12 mouse cellular contexts compared by ENCODE assay signal in the genomic region with DNA sequence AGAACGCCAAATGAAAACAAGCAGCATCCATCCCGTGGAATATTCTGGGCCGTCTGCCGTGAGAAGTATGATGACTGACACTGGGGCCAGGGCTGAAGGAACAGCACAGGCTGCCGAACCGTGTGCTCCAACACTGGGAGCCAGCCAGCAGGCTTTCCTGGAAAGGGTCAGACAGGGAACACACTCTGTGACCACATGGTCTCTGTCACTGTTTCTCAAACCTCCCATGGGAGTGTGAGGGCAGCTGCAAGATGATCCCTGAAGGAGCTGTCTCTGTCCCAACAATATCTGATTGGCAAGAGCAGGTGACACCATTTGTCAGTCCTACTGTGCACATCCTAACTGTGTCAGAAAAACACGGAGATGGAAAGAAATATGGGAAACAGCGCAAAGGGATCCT. TPM values are rescaled to one million over a fixed set of nuclear protein-coding genes. Genes with fewer than 3 reads are reported as not detected.
DNase-seq lines count a peak whose midpoint lies in the region; ATAC-seq and TF ChIP-seq lines count a peak whose summit lies in the region.
"Had no signal": no experiment of that assay in that cellular context is flagged by ENCODE, and none has a peak within 500 bp of the region (broad histone marks: within the 10 kb centered on the region; RNA-seq: fewer than 3 reads in every experiment).

No protein-coding gene starts in this region.

- no peak for TF ChIP-seq EP300 in heart, adult 2 months (IDR thresholded peaks at IDR 0.05; ENCODE audit: insufficient read depth, low read depth, low read length)

- no peaks in the 10 kb centered on the region for H3K36me3 ChIP-seq in heart, adult 2 months (ENCODE audit: control insufficient read depth, insufficient read depth, low read length)
- no peaks in the 10 kb centered on the region for H3K36me3 ChIP-seq in heart, embryonic 11.5 days (ENCODE audit: control insufficient read depth, insufficient read depth, low read length)
- H3K36me3 ChIP-seq in liver, embryonic 11.5 days (ENCODE audit: control insufficient read depth, insufficient read depth, low read length), result no peaks in the 10 kb centered on the region
- H3K36me3 ChIP-seq: embryonic facial prominence, embryonic 13.5 days; liver, embryonic 15.5 days; midbrain, embryonic 12.5 days had no signal

- intact Hi-C loops in heart, adult 2 months (cut with DNase I), result no loop called here
- intact Hi-C loops in heart, postnatal 14 days (cut with DNase I), result no loop called here

- H3K9ac ChIP-seq in heart, adult 2 months (ENCODE audit: low read depth, low read length), result no peak overlapping the region
- H3K9ac ChIP-seq in heart, embryonic 11.5 days (ENCODE audit: low read depth, low read length), result no peak overlapping the region
- H3K9ac ChIP-seq in liver, embryonic 11.5 days (ENCODE audit: low read depth, low read length), result no peak overlapping the region
- H3K9ac ChIP-seq: embryonic facial prominence, embryonic 13.5 days; liver, embryonic 15.5 days; midbrain, embryonic 12.5 days had no signal

- peak; percentile 64 to 76 for DNase-seq in heart, adult 2 months
- peak; percentile 53 for DNase-seq in 3T3-L1 (ENCODE audit: low read depth, low spot score)
- peak; percentile 41 for DNase-seq in NIH3T3 (ENCODE audit: low read depth)
- DNase-seq in heart, postnatal 14 days, result peak; percentile 72 to 73
- DNase-seq in neural tube, embryonic 10.5 days (ENCODE audit: extremely low spot score, low spot score), result no peak
- DNase-seq in liver, embryonic 11.5 days (ENCODE audit: low spot score), result no peak
- DNase-seq: cerebellum, adult 11 months; right cerebral cortex, postnatal 4 days had no signal

- H3K4me3 ChIP-seq in heart, adult 2 months, result no peak overlapping the region
- no peak overlapping the region for H3K4me3 ChIP-seq in heart, embryonic 11.5 days (ENCODE audit: low read depth, low read length)
- no peak overlapping the region for H3K4me3 ChIP-seq in liver, embryonic 11.5 days (ENCODE audit: low read depth, low read length)
- H3K4me3 ChIP-seq: embryonic facial prominence, embryonic 13.5 days; liver, embryonic 15.5 days; midbrain, embryonic 12.5 days had no signal

- H3K9me3 ChIP-seq in heart, embryonic 11.5 days (replicated peaks; ENCODE audit: control insufficient read depth, low read length), result no peaks in the 10 kb centered on the region
- H3K9me3 ChIP-seq in liver, embryonic 11.5 days (ENCODE audit: control insufficient read depth, low read length), result no peaks in the 10 kb centered on the region
- H3K9me3 ChIP-seq: embryonic facial prominence, embryonic 13.5 days; liver, embryonic 15.5 days; midbrain, embryonic 12.5 days had no signal

- H3K27me3 ChIP-seq in heart, adult 2 months (ENCODE audit: control insufficient read depth, insufficient read depth, low read length), result no peaks in the 10 kb centered on the region
- peaks cover 8% of the 10 kb centered on the region for H3K27me3 ChIP-seq in heart, embryonic 11.5 days (ENCODE audit: control insufficient read depth, insufficient read depth, low read length)
- H3K27me3 ChIP-seq in liver, embryonic 11.5 days (replicated peaks; ENCODE audit: control insufficient read depth, insufficient read depth, low read length), result no peaks in the 10 kb centered on the region
- H3K27me3 ChIP-seq: liver, embryonic 15.5 days; midbrain, embryonic 12.5 days had no signal

- peaks cover 19% of the 10 kb centered on the region for H3K4me1 ChIP-seq in heart, adult 2 months (ENCODE audit: control insufficient read depth, insufficient read depth, low read length)
- H3K4me1 ChIP-seq in heart, embryonic 11.5 days (ENCODE audit: control insufficient read depth, insufficient read depth, low read length), result peaks cover 3% of the 10 kb centered on the region; the same call in 1 of the 2 replicates
- H3K4me1 ChIP-seq in liver, embryonic 11.5 days (replicated peaks; ENCODE audit: control insufficient read depth, insufficient read depth, low read length), result peaks cover 13% of the 10 kb centered on the region
- H3K4me1 ChIP-seq: embryonic facial prominence, embryonic 13.5 days had no signal

- no peak overlapping the region for H3K4me2 ChIP-seq in heart, embryonic 11.5 days
- H3K4me2 ChIP-seq in liver, embryonic 11.5 days, result no peak overlapping the region
- H3K4me2 ChIP-seq: embryonic facial prominence, embryonic 13.5 days; liver, embryonic 15.5 days; midbrain, embryonic 12.5 days had no signal

- no peak for ATAC-seq in heart, embryonic 11.5 days (replicated peaks; ENCODE audit: insufficient number of reproducible peaks, low FRiP score, low TSS enrichment)
- ATAC-seq in liver, embryonic 11.5 days (replicated peaks; ENCODE audit: low FRiP score), result no peak

- TF ChIP-seq POLR2A in heart, adult 2 months (IDR thresholded peaks at IDR 0.05; ENCODE audit: insufficient read depth, low read depth, low read length), result 0 out of 2 replicates have a peak, but pooled peaks have one; percentile 19

- no peak for TF ChIP-seq CTCF in heart, adult 2 months (IDR thresholded peaks at IDR 0.05)

- WGBS in heart, adult 2 months, result 27% methylated on average over 8 of the region's 8 CpGs
- 80% methylated on average over 8 of the region's 8 CpGs for WGBS in heart, embryonic 11.5 days (ENCODE audit: insufficient replicate concordance)
- WGBS in liver, embryonic 11.5 days, result 78% methylated on average over 8 of the region's 8 CpGs

- H3K27ac ChIP-seq in heart, adult 2 months, result peak overlapping the region; percentile 45
- no peak overlapping the region for H3K27ac ChIP-seq in heart, embryonic 11.5 days (ENCODE audit: low read depth, low read length)
- no peak overlapping the region for H3K27ac ChIP-seq in liver, embryonic 11.5 days (ENCODE audit: low read depth, low read length)
- H3K27ac ChIP-seq: embryonic facial prominence, embryonic 13.5 days; liver, embryonic 15.5 days; midbrain, embryonic 12.5 days had no signal

- H3K79me2 ChIP-seq in heart, adult 2 months (replicated peaks; ENCODE audit: control insufficient read depth, insufficient read depth, low read length), result no peaks in the 10 kb centered on the region; the same call in 1 of the 2 replicates

RNA-seq across cellular contexts. Expression of a gene that starts 16.8 kb away (rescaled TPM):
- 1 to 10 TPM; 7.0 to 8.5 TPM for total RNA-seq in heart, adult 2 months (2021)
- 2.3 and 3.0 TPM in 2 replicates for polyA plus RNA-seq in heart, adult 2 months (2012; rRNA removed)
- polyA plus RNA-seq in heart, embryonic 11.5 days (2014; fragmentation: Nextera tagmentation; extraction: Ambion mirVana), result 0.10 and 0.42 TPM in 2 replicates
- 1 to 10 TPM; 5.2 to 6.1 TPM for total RNA-seq in heart, postnatal 14 days (2021)
- polyA plus RNA-seq in liver, embryonic 11.5 days (2014; fragmentation: Nextera tagmentation; extraction: Ambion mirVana), result 1.4 and 1.8 TPM in 2 replicates

RNA-seq across cellular contexts. Expression of a gene that starts 39.6 kb away (rescaled TPM):
- 10 to 100 TPM; 86.5 to 94.7 TPM for total RNA-seq in heart, adult 2 months (2021)
- polyA plus RNA-seq in heart, adult 2 months (2012; rRNA removed), result 103 and 104 TPM in 2 replicates
- 214 and 254 TPM in 2 replicates for polyA plus RNA-seq in heart, embryonic 11.5 days (2014; fragmentation: Nextera tagmentation; extraction: Ambion mirVana)
- total RNA-seq in heart, postnatal 14 days (2021), result 10 to 100 TPM; 90.2 to 91.5 TPM
- polyA plus RNA-seq in liver, embryonic 11.5 days (2014; fragmentation: Nextera tagmentation; extraction: Ambion mirVana), result 610 and 611 TPM in 2 replicates

Comparison
In these comparisons a context has a peak if more than half of its experiments do, and no peak if none do; other contexts are left out.
1. DNase-seq: peak in heart, adult 2 months (2 of 2), 3T3-L1 (single experiment), NIH3T3 (single experiment) and heart, postnatal 14 days (2 of 2); none in neural tube, embryonic 10.5 days (single experiment) and liver, embryonic 11.5 days (single experiment).